Mouse (Mus musculus) liver, embryonic 14.5 days (tissue): ENCODE measurements around the gene Lonrf2.

Source experiments
- CTCF ChIP-seq: IDR thresholded peaks from 2 replicates; pipeline ENCODE4 v1.5.1; 2016; ENCODE audit warnings: antibody characterized with exemption, low read depth, control low read depth
- EP300 ChIP-seq: IDR thresholded peaks from 2 replicates; pipeline ENCODE4 v1.6.1; 2016; ENCODE audit warnings: antibody characterized with exemption, low read depth

- TF ChIP-seq CTCF (no peak), EP300 (no peak)
Observed at GRCm38 (mm10) chr1:38816306-38816705, 20.2 kb downstream of the Lonrf2 start.
